Mouse (Mus musculus) lung, adult 10 weeks (tissue): ENCODE measurements around the gene Ccr3. TPM values are rescaled to one million over a fixed set of nuclear protein-coding genes. Genes with fewer than 3 reads are reported as not detected.

Experiments used
- polyA plus RNA-seq: library from polyadenylated mRNA; stranded (reverse); fragments of 350-450 nt; fragmentation: Illumina TruSeq; extraction: RNeasy Lipid Tissue Mini Kit (QIAGEN cat#74804); gene quantifications from one replicate; pipeline ENCODE4 v1.2.3, GENCODE M21; 2014; ENCODE audit warnings: low read depth, low replicate concordance; ENCODE audit not compliant: insufficient read depth

The Ccr3 gene
- 0.77 TPM for polyA plus RNA-seq

GRCm38 (mm10) chr9:124021672-124022071 lies at the start of gene Ccr3:
Ccr3 (plus strand) TSS chr9:124021972.

GRCm38 (mm10) chr9:123978308-123978707 lies 43.5 kb upstream of the Ccr3 start, which contains the start of gene Ccr1l1:
Ccr1l1 (minus strand) TSS chr9:123978408.

Other genes with a start within 250 kb of the Ccr3 start
- gene Cxcr6, start 215.5 kb upstream of the Ccr3 start, polyA plus RNA-seq = 4.9 TPM
- gene Fyco1, start 170.1 kb upstream of the Ccr3 start, polyA plus RNA-seq = 6.7 TPM
- 0.53 TPM for gene Xcr1, start 159.9 kb upstream of the Ccr3 start, polyA plus RNA-seq
- 6.5 TPM for gene Ccr1, start 53.3 kb upstream of the Ccr3 start, polyA plus RNA-seq
- not detected for gene Ccr1l1, start 43.6 kb upstream of the Ccr3 start, polyA plus RNA-seq
- gene Ccr2, start 80.0 kb downstream of the Ccr3 start, polyA plus RNA-seq = 14.0 TPM
- 3.4 TPM for gene Ccr5, start 99.6 kb downstream of the Ccr3 start, polyA plus RNA-seq